Mouse (Mus musculus) forebrain, embryonic 13.5 days (tissue): Measurements from ENCODE around the gene Ptpn22. TPM values are rescaled to one million over a fixed set of nuclear protein-coding genes. Genes with fewer than 3 reads are reported as not detected.

Experiments used
- ATAC-seq: fragments of 200-750 bp; cut with Nextera tagmentation; 2 replicates; pipeline ENCODE4 v1.8.0; 2017
- H3K27ac ChIP-seq: fragments of 300-500 bp; sonication (generic); 2 replicates; pipeline ENCODE4 v1.5.1; 2015; ENCODE audit warnings: inconsistent platforms, mild to moderate bottlenecking, moderate library complexity
- H3K27me3 ChIP-seq: fragments of 300-500 bp; sonication (generic); 2 replicates; pipeline ENCODE4 v1.6.1; 2015; ENCODE audit warnings: mild to moderate bottlenecking, inconsistent platforms
- H3K36me3 ChIP-seq: fragments of 300-500 bp; sonication (generic); 2 replicates; pipeline ENCODE4 v1.6.1; 2015; ENCODE audit warnings: mild to moderate bottlenecking, inconsistent platforms; ENCODE audit not compliant: poor library complexity, severe bottlenecking
- H3K4me1 ChIP-seq: fragments of 300-500 bp; sonication (generic); 2 replicates; pipeline ENCODE4 v1.6.1; 2015; ENCODE audit warnings: inconsistent platforms
- H3K4me2 ChIP-seq: fragments of 300-500 bp; sonication (generic); 2 replicates; pipeline ENCODE4 v1.6.1; 2015; ENCODE audit warnings: inconsistent platforms, mild to moderate bottlenecking, moderate library complexity
- H3K4me3 ChIP-seq: fragments of 300-500 bp; sonication (generic); 2 replicates; pipeline ENCODE4 v1.5.1; 2015; ENCODE audit warnings: mild to moderate bottlenecking, inconsistent platforms
- H3K9ac ChIP-seq: fragments of 300-500 bp; sonication (generic); 2 replicates; pipeline ENCODE4 v1.6.1; 2015; ENCODE audit warnings: mild to moderate bottlenecking, inconsistent platforms
- H3K9me3 ChIP-seq: fragments of 300-500 bp; sonication (generic); replicated peaks from 2 replicates; pipeline ENCODE4 v1.6.1; 2016; ENCODE audit warnings: inconsistent platforms
- WGBS: fragments of 180-500 bp; shearing (Covaris S2); methylation state at CpG from one replicate; pipeline ENCODE4 v1.1.7; 2015; 5-methylcytosine and 5-hydroxymethylcytosine counted together
- polyA plus RNA-seq: library from polyadenylated mRNA; unstranded; fragments of >200 nt; fragmentation: Nextera tagmentation; extraction: Ambion mirVana; gene quantifications from 2 replicates; pipeline ENCODE4 v1.2.1, GENCODE M21; 2015

Gene Ptpn22
- polyA plus RNA-seq, 1 experiment from 2014 or later = 0.14 TPM

DNA sequence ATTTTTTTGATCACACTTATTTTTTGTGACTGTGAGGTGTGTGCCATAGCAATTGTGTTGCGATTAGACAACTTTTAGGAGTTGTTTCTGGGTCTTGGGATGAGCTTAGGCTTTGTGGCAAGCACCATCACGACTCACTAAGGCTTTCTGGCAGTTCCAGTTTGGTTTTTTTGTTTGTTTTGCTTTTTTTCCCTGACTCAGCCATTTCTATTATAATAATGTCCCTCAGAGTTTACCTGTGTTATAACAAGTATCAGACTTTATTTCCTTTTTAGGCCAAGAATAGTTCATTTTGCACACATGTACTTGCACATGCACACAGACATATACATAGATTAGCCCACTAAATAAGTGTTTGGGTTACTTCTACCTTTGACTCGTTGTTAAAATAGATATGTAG is 101.0 kb downstream of the Ptpn22 start:
- ATAC-seq = no peak
- Histone ChIP-seq H3K4me1 (no peaks in the 10 kb centered on the region), H3K27me3 (no peaks in the 10 kb centered on the region), H3K36me3 (peaks cover 31% of the 10 kb centered on the region), H3K4me2 (no peak overlapping the region), H3K9ac (no peak overlapping the region), H3K9me3 (no peaks in the 10 kb centered on the region), H3K27ac (no peak overlapping the region), H3K4me3 (no peak overlapping the region)
- 91% methylated on average over 3 of the region's 3 CpGs for WGBS

Other genes with a start within 250 kb of the Ptpn22 start
- gene Atg4a-ps, start 213.7 kb upstream of the Ptpn22 start, polyA plus RNA-seq = 0.17 and 0.18 TPM in 2 replicates
- 2.9 and 3.0 TPM in 2 replicates for gene Olfml3, start 121.8 kb upstream of the Ptpn22 start, polyA plus RNA-seq
- not detected in 2 replicates for gene Gm10964, start 120.4 kb upstream of the Ptpn22 start, polyA plus RNA-seq
- 13.0 and 14.5 TPM in 2 replicates for gene Hipk1, start 68.2 kb upstream of the Ptpn22 start, polyA plus RNA-seq
- gene Dclre1b, start 50.4 kb upstream of the Ptpn22 start, polyA plus RNA-seq = 31.0 and 32.7 TPM in 2 replicates
- gene Ap4b1, start 50.3 kb upstream of the Ptpn22 start, polyA plus RNA-seq = 23.2 and 25.0 TPM in 2 replicates
- not detected in 2 replicates for gene Gm43064, start 50.2 kb upstream of the Ptpn22 start, polyA plus RNA-seq
- 0.44 TPM in 1 of 2 replicates, not detected in the other for gene Bcl2l15, start 27.2 kb upstream of the Ptpn22 start, polyA plus RNA-seq
- gene Rsbn1, start 54.3 kb downstream of the Ptpn22 start, polyA plus RNA-seq = 18.9 and 20.5 TPM in 2 replicates
- gene Phtf1, start 108.3 kb downstream of the Ptpn22 start, polyA plus RNA-seq = 31.5 and 31.7 TPM in 2 replicates